Mouse (Mus musculus): Measurements from ENCODE around the gene Tbca. TPM values are rescaled to one million over a fixed set of nuclear protein-coding genes. Genes with fewer than 3 reads are reported as not detected.
A peak's percentile ranks its signal among the peaks of the same experiment; 100 is the strongest.

Tbca gene
- polyA plus RNA-seq, 1 experiment = 320 TPM

GRCm38 (mm10) chr13:94809724-94810123, 21.0 kb downstream of the Tbca start:
- TF ChIP-seq CTCF (IDR thresholded peaks at IDR 0.05; ENCODE audit: borderline replicate concordance, extremely low read depth, insufficient read depth, insufficient read length) (peak; percentile 11; the same call in 1 of the 2 replicates), POLR2A (IDR thresholded peaks at IDR 0.05; ENCODE audit: borderline replicate concordance, extremely low read depth, insufficient read depth, insufficient read length, poor library complexity, severe bottlenecking) (no peak)
- DNase-seq (ENCODE audit: low read depth) = no peak

DNA sequence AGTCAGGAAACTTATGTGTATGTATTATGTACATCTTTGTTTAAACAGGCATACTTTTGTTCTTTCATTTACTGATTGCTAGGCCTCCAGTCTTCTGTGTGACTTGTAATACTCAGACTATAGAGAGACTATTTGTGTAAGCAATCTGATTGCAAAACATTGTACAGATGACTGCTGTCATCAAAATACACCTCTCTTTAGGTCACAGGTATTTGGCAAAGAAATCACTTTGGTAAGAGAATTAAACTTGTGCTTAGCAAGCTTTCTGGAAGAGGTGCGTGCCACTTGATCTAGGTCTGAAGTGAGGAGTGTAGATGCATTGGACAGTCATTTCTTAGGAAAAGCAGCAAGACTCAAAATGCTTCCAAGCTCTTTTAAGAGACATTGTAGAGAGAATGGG, 22.7 kb downstream of the Tbca start:
- no peak for DNase-seq (ENCODE audit: low read depth)
- TF ChIP-seq POLR2A (IDR thresholded peaks at IDR 0.05; ENCODE audit: borderline replicate concordance, extremely low read depth, insufficient read depth, insufficient read length, poor library complexity, severe bottlenecking) (no peak), CTCF (IDR thresholded peaks at IDR 0.05; ENCODE audit: borderline replicate concordance, extremely low read depth, insufficient read depth, insufficient read length) (no peak)

- no peak for TF ChIP-seq CTCF (IDR thresholded peaks at IDR 0.05; ENCODE audit: borderline replicate concordance, extremely low read depth, insufficient read depth, insufficient read length)
- TF ChIP-seq POLR2A (IDR thresholded peaks at IDR 0.05; ENCODE audit: borderline replicate concordance, extremely low read depth, insufficient read depth, insufficient read length, poor library complexity, severe bottlenecking) = no peak
- no peak for DNase-seq (ENCODE audit: low read depth)
These were observed 25.1 kb downstream of the Tbca start for GRCm38 (mm10) chr13:94813770-94814169.

- TF ChIP-seq POLR2A (IDR thresholded peaks at IDR 0.05; ENCODE audit: borderline replicate concordance, extremely low read depth, insufficient read depth, insufficient read length, poor library complexity, severe bottlenecking) (no peak), CTCF (IDR thresholded peaks at IDR 0.05; ENCODE audit: borderline replicate concordance, extremely low read depth, insufficient read depth, insufficient read length) (no peak)
- no peak for DNase-seq (ENCODE audit: low read depth)
These were observed 31.8 kb downstream of the Tbca start for GRCm38 (mm10) chr13:94820516-94820915.

DNA sequence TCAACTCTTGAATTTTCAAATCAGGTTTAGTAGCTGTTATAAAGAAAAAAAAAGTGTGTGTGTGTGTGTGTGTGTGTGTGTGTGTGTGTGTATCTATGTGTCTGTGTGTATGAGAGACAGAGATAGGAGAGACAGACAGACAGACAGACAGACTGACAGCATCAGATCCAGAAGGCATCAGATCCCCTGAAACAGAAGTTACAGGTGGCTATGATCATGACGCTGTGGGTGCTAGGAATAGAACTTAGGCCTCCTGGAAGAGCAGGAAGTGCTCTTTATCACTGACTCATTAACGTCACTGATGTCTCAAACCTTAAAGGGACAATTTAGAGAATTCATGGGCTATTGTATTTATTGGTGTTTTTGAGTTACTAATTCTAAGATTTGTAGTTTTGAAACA, 32.2 kb downstream of the Tbca start:
- TF ChIP-seq POLR2A (IDR thresholded peaks at IDR 0.05; ENCODE audit: borderline replicate concordance, extremely low read depth, insufficient read depth, insufficient read length, poor library complexity, severe bottlenecking) (no peak), CTCF (IDR thresholded peaks at IDR 0.05; ENCODE audit: borderline replicate concordance, extremely low read depth, insufficient read depth, insufficient read length) (no peak)

GRCm38 (mm10) chr13:94826389-94826788, 37.7 kb downstream of the Tbca start:
- no peak for DNase-seq (ENCODE audit: low read depth)
- TF ChIP-seq CTCF (IDR thresholded peaks at IDR 0.05; ENCODE audit: borderline replicate concordance, extremely low read depth, insufficient read depth, insufficient read length) (no peak), POLR2A (IDR thresholded peaks at IDR 0.05; ENCODE audit: borderline replicate concordance, extremely low read depth, insufficient read depth, insufficient read length, poor library complexity, severe bottlenecking) (no peak)

More for the DNA sequence above, 32.2 kb downstream of the Tbca start:
- no peak for DNase-seq (ENCODE audit: low read depth)

DNA sequence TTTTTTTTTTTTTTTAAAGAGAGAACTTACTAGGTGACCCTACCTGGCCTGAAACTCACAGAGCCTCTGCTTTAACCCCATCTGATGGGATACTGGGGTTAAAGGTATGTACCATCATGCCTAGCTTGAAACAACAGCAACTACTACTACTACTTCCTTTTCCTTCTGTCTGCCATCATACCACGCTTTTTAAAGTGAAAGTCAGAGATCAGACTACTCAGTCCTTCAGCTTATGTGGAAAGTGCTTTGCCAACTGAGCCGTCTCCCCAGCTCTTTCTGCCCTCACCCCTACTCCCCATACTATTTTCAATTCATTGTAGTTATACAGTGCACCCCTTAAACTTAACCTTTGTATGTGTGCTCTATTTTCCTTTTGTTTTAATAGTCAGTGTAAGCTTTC, 38.3 kb downstream of the Tbca start:
- no peak for DNase-seq (ENCODE audit: low read depth)
- no peak for TF ChIP-seq POLR2A (IDR thresholded peaks at IDR 0.05; ENCODE audit: borderline replicate concordance, extremely low read depth, insufficient read depth, insufficient read length, poor library complexity, severe bottlenecking)
- no peak for TF ChIP-seq CTCF (IDR thresholded peaks at IDR 0.05; ENCODE audit: borderline replicate concordance, extremely low read depth, insufficient read depth, insufficient read length)

- TF ChIP-seq CTCF (IDR thresholded peaks at IDR 0.05; ENCODE audit: borderline replicate concordance, extremely low read depth, insufficient read depth, insufficient read length) (no peak), POLR2A (IDR thresholded peaks at IDR 0.05; ENCODE audit: borderline replicate concordance, extremely low read depth, insufficient read depth, insufficient read length, poor library complexity, severe bottlenecking) (no peak)
- DNase-seq (ENCODE audit: low read depth) = no peak
These were observed 39.1 kb downstream of the Tbca start for GRCm38 (mm10) chr13:94827847-94828246.

DNA sequence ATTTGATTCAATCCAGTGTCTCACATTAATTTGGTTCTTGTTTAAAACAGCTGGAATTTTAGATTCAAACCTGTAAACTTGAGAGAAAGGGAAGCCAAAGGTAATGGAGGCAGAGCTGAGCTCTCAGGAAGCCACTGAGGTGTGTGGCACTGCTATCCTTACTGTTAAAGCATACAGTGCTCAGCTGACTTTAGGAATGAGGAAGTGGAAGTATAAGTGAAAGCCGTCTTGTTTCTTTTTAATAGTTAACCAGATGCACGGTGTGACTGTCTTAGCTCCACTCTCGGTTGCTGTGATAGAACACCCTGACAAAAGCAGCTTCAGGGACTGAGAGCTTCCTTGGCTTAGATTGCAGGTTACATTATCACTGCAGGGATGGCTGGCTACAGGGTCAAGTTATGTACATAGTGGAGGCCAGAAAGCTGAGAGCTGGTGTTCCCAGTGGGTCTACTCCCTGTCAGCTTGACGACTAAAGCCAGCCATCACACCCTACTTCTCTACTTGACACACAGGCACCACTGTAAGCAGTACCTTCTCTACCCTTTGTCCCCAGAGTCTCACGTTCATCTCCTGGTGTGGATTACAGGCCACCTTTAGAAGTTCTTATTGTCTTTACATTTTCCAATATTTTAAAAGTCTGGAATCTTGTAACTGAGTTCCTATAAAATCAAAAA, 49.5 kb downstream of the Tbca start:
- no peak for TF ChIP-seq CTCF (IDR thresholded peaks at IDR 0.05; ENCODE audit: borderline replicate concordance, extremely low read depth, insufficient read depth, insufficient read length)
- no peak for TF ChIP-seq POLR2A (IDR thresholded peaks at IDR 0.05; ENCODE audit: borderline replicate concordance, extremely low read depth, insufficient read depth, insufficient read length, poor library complexity, severe bottlenecking)

DNA sequence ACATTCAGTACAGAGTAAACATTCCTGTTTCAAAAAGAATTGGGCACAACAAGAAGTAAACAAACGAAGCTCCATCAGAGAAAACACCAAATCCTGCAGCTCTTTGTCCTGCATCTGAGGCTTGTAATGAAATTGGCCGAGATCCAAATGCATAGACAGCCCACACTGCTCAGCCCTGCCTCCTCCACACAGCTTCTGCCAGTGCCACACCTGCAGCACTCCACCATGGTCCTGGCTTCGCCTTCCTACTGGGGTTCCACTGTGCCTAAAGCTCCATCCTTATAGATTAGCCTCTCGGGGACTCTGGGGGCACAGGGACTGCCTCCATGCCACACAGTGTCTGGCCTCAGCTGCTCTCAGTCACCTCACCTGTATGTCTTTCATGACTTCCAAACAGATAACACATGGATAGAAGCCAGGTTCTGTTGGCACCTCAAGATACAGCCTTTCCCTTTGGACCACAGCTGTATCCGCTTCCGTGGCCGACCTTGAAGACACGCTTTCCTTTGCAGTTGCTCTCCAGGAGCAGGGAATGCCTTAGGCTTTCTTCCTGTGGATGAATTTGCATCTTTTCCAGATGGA, 50.1 kb downstream of the Tbca start:
- peak; percentile 79 for DNase-seq (ENCODE audit: low read depth)
- TF ChIP-seq POLR2A (IDR thresholded peaks at IDR 0.05; ENCODE audit: borderline replicate concordance, extremely low read depth, insufficient read depth, insufficient read length, poor library complexity, severe bottlenecking) = no peak
- no peak for TF ChIP-seq CTCF (IDR thresholded peaks at IDR 0.05; ENCODE audit: borderline replicate concordance, extremely low read depth, insufficient read depth, insufficient read length)

More for the DNA sequence above, 49.5 kb downstream of the Tbca start:
- no peak for DNase-seq (ENCODE audit: low read depth)

GRCm38 (mm10) chr13:94843236-94843635, 54.5 kb downstream of the Tbca start:
- no peak for TF ChIP-seq POLR2A (IDR thresholded peaks at IDR 0.05; ENCODE audit: borderline replicate concordance, extremely low read depth, insufficient read depth, insufficient read length, poor library complexity, severe bottlenecking)
- DNase-seq (ENCODE audit: low read depth) = no peak

GRCm38 (mm10) chr13:94847870-94848269, 59.2 kb downstream of the Tbca start:
- TF ChIP-seq CTCF (IDR thresholded peaks at IDR 0.05; ENCODE audit: borderline replicate concordance, extremely low read depth, insufficient read depth, insufficient read length) = no peak
- no peak for DNase-seq (ENCODE audit: low read depth)
